Mouse (Mus musculus) spleen, postnatal 36 days (tissue): Measurements from ENCODE around the gene Fstl1.

Experiments used
- DNase-seq, 2 experiments: peaks; one replicate each; pipeline ENCODE4 v3.0.0; 2022; ENCODE audit warnings: low spot score in 2 of 2, mixed read lengths in 1 of 2

Gene Fstl1

DNA sequence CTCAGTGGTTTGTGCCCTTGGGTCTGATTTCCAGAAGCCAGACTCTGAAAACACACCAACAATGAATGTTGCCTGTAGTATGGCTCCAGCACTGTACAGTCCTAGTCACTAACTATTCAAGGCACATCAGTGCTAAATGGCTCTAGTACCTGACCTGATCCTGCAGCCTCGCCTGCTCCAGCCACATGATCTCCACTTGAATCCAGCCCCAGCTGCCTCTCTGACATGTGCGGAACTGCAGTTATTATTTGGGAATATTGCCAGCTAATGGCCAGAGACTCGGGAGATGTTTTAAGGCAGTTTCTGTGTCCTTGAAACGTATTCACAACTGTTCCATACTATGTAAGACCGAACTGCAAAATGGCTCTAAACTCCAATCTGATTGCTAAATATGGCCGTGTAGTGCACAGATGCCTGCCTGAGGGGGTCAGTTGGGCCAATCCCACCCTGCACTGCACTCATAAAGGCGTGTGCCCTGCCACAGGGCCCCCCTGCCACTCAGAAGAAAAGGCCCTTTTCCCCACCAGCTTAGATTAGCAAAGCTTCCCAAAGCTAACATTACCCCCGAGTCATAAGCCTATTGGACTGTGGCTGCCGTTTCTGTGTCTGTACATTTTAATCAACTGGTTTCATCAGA, 11.0 kb downstream of the Fstl1 start:
- DNase-seq, result no peak

GRCm38 (mm10) chr16:37788367-37789014, 11.8 kb downstream of the Fstl1 start:
- no peak for DNase-seq

DNA sequence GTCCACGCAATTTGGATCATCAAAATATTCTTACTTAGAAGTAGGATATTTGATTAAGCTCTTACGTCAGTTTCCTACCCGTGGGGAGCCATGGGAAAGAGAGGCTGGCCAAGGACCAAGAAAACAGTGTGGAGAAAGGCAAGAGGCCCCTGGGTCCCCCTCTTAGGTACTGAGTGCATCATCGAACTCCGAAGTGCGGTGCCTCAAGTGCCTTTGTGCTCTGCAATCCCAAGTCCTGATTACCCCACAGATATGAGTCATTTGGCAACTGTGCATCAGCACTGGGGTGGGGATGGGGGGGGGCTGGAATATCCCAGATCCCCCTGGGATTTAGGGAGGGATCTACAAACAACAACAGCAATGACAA, 12.3 kb downstream of the Fstl1 start:
- DNase-seq, result no peak

GRCm38 (mm10) chr16:37789394-37789920, 12.8 kb downstream of the Fstl1 start:
- no peak for DNase-seq

DNA sequence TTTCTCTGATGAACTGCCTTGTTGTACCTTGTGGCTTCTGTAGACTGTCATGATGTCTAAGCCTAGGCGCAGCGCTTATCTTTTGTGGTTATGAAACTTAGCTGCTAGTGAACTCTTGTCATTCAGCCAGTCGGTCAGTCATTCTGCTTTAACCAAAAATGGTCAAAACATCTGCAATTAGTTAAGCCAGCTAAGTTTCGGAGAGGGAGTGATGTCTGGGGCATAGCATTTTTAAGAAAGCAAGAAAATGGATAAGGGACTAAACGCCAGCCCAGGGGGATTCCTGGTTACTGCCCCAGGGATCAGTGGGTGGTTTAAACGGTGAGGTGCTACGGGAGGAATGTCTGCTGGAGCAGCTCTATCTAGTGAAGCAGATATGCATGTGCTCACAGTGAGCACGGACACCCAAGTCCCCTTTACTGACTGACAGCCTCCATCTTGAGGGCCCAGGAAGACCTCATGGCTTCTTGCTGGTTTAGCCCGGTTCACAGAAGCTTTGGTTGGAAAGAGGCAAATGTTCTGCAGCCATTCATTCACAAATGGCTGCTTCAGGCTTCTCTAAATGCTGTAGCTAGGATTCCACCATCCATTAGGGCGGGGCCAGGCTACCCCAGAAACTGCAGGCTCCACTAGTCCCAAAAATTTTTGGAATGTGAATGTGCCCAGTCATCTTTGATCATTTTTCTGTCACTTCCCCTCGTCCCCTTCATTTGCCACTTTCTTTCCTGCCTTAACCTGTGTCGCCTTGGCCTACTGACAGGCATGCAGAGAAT, 13.5 kb downstream of the Fstl1 start:
- DNase-seq, result no peak

GRCm38 (mm10) chr16:37790781-37791175, 14.1 kb downstream of the Fstl1 start:
- DNase-seq, result no peak

DNA sequence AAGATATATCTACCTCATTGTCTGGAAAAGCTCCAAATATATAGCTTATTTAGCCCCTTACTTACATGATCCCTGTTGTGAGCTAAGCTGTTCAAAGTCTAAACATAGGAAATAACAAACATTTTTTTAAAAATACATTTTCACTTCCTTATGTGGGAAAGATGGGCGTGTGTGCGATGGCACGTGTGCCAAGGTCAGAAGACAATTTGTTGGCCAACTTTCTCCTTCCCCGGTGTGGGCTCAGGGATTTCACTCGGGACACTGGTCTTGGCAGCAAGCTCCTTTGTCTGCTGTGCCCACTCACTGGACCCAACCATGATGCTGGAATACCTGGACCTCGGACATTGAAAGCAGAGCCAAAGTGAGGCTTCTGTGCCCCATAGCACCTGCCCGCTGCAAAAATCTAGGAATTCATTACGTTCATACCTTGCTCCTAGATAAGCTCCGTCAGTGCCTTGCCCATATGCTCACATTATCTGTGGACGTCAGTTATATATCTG, 19.0 kb downstream of the Fstl1 start:
- DNase-seq, result no peak

DNA sequence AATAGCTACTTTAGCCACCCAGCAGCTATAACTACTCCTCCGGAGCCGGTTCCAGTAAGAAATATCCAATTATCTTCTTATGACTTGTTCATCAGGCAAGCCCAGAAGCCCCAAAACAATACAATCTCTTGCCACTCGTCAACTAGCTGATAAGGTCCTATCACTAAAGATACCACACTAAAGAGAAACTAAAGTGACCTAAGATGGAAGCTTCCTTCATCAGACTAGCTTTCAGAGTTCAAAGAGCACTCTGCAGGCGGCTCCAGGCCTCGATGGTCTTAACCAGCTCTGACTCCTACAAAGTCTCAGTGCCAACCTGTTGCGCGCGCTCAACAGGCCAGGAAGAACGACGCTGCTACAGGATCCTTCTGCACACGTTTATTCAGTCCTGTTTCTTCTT, 19.6 kb downstream of the Fstl1 start:
- no peak for DNase-seq

DNA sequence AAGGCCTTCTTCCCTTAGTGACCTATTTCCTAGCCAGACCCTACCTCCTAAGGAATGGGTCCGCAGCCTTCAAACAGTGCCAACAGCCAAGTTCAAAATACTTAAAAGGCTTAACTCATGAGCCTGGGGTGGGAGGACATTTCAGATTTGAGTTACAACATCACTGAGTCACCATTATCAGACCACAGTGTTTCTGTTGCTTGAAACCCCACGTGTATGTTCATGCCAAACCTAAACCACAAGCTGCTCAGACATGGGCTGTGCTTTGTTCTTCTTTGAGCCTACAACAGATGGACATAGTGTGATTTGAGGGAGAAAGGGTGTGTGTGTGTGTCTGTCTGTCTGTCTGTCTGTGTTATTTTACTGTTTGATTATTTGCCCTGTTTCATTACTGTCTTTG, 24.4 kb downstream of the Fstl1 start:
- DNase-seq, result no peak

DNA sequence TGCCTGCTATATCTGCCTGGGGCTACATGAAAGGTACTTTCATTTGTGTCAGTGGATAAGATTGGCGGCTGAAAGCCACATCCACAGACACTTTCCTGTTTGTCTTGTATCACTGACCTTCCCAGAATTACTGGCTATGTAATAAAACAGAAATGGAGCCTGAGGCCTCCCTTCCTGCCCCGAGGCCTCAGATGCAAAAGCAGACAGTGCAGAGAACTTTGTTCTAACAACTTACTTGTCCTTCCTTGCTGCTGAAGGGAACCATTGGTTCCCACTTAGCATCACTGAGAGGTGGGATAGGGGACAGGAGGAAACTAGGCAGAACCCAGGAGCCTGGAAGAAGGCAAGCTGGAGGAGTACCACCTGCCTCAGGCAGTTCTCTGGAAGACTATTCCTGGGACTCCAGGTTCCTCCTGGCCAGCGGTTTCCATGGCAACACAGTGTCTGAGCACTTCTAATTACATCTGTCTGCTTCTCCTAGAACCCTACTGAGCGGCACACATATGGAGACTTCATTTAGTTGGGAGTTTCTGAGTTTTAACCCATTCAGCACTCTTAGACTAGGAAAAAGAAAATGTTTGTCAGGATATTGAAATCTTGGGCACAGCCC, 26.1 kb downstream of the Fstl1 start:
- DNase-seq, result no peak

- DNase-seq, result no peak
Observed at GRCm38 (mm10) chr16:37803387-37803950, 26.8 kb downstream of the Fstl1 start.

DNA sequence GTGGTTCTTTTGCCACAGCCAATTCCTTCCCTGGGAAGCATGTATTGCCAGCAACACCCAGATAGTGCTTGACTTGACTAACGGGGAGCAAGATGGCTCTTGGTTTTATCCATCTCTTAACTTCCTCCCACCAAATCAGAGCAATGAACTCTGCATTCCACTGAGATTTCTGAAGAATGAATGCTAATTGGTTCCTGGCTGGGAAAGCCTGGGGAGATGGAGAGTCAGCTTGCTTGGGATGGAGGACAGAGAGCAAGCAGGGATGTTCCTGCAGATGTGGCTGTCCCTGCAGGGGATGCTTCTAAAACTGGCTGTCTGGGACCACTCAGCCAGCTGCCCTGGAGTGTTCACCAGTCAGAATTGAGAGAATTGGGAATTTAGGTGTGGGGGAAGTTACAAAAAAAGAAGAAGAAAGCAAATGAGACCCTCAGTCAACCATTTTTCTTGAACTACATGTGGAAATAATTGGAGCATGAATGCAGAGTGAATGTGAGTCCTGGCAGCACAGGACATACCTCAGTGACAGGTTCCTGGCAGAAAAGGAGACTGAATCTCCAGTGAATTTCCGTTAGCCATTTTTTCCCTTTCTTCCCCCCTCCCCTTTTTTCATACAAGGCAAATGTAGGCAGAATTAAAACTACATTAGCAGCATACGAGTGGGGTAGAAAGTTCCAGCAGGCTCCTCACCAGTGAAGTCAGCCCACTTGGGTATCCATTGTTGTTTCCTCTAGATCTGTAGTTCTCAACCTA, 29.2 kb downstream of the Fstl1 start:
- DNase-seq, result no peak

DNA sequence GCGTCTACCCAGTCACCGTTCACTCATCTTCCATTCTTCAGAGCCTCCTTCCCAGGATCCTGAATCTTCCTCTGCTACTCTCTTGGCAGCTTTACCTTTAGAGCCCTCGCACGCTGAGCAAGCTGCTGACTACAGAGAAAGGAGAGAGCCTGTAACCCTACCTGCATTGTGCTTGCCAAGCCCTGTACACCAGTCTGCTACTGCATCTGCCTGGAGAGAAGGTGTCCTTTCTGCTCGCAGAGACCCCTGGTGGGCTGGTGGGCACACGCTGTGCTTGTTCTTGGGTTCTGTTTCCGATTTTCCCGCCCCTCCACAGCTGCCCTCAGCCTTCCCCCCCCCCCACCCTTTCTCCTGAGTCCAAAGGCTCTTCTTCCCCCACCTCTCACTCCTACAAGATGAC, 30.6 kb downstream of the Fstl1 start:
- no peak for DNase-seq

DNA sequence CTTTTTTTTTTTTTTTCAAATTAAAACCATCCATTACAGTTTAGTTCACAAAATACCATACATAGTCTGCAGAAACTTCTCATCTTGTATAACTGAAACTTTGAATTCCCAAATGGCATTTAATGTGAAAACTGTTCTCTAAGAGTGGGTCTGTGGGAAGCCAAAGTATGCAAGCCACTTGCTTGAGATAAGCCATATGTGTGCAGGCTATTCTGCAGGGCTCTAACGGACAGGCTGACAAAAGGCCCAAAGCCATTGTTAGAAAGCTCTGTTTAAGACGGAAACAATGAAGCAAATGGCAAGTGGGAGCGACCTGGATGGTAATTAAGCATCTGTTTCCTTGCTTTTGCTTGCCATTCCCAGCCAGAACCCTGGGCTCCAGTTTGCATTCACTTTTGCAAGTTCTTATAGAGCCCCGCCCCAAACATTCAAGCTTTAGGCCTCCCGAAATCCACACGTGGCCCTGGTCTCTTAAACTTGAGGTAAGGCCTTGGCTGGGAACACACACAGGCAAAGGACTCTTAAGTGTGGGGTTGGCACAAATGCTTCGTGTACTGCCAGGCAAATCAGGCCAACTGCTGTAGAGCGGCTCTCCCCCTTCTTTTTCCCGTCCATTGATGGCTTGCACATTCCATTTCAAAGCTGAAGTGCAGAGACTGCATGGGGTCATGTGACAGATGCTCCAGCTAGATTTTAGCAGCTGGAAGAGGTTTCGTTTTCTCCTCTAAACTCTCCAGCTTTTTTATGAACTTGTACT, 32.4 kb downstream of the Fstl1 start:
- DNase-seq, result no peak

- no peak for DNase-seq
Observed at GRCm38 (mm10) chr16:37809623-37809992, 32.9 kb downstream of the Fstl1 start.

GRCm38 (mm10) chr16:37811874-37812273, 35.2 kb downstream of the Fstl1 start:
- DNase-seq, result no peak

- peak; percentile 20 to 32 for DNase-seq
Observed at GRCm38 (mm10) chr16:37812474-37812886, 35.8 kb downstream of the Fstl1 start.

GRCm38 (mm10) chr16:37813691-37814382, 37.2 kb downstream of the Fstl1 start:
- no peak for DNase-seq

DNA sequence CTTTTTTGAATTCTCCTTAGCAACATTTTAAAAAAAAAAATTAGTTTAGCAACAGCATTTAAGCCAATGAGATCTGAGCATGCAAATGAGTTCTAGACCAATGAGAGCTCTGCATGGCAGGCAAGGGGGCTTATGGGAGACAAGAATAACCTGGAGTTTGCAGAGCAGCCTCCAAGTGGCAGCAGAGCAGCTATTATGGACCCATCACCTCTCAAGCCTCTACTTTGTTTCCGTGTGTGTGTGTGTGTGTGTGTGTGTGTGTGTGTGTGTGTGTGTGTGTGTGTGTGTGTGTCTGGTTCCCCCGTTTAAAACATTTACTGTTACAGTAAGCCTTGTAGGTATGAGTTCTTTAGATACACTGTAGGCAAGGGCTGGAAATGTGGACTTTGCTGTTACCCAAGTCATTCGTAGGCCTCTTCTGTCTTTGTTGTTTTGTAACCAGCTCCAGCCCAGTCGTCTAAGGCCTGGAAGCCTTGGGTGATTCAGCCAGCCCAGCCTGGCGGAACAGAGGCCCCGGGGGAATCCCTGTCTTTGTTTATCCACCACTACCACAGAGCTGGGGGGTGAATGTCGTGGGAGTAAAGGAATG, 37.8 kb downstream of the Fstl1 start:
- DNase-seq, result peak; percentile 54 to 64
